Mouse (Mus musculus) limb, embryonic 11.5 days (tissue): ENCODE data around the gene Efcab6. TPM values are rescaled to one million over a fixed set of nuclear protein-coding genes. Genes with fewer than 3 reads are reported as not detected.
A peak's percentile ranks its signal among the peaks of the same experiment; 100 is the strongest.

Experiments
- ATAC-seq: fragments of 200-750 bp; cut with Nextera tagmentation; 2 replicates; pipeline ENCODE4 v1.8.0; 2017; ENCODE audit warnings: low read depth; ENCODE audit not compliant: insufficient number of reproducible peaks, low FRiP score, low TSS enrichment
- DNase-seq: peaks from one replicate; pipeline ENCODE4 v3.0.0-alpha.2; 2015; ENCODE audit warnings: low spot score
- H3K27ac ChIP-seq: fragments of 300-500 bp; sonication (generic); replicated peaks from 2 replicates; pipeline ENCODE4 v1.5.1; 2014; ENCODE audit warnings: low read depth, mild to moderate bottlenecking, low read length
- H3K27me3 ChIP-seq: fragments of 300-500 bp; sonication (generic); 2 replicates; pipeline ENCODE4 v1.6.1; 2014; ENCODE audit warnings: mild to moderate bottlenecking, low read length, mixed read lengths; ENCODE audit not compliant: control insufficient read depth, insufficient read depth
- H3K36me3 ChIP-seq: fragments of 300-500 bp; sonication (generic); 2 replicates; pipeline ENCODE4 v1.6.1; 2014; ENCODE audit warnings: mild to moderate bottlenecking, low read length, moderate library complexity, mixed read lengths; ENCODE audit not compliant: control insufficient read depth, insufficient read depth
- H3K4me1 ChIP-seq: fragments of 300-500 bp; sonication (generic); 2 replicates; pipeline ENCODE4 v1.6.1; 2014; ENCODE audit warnings: low read length, mixed read lengths; ENCODE audit not compliant: control insufficient read depth, insufficient read depth
- H3K4me2 ChIP-seq: fragments of 300-500 bp; sonication (generic); 2 replicates; pipeline ENCODE4 v1.6.1; 2014; ENCODE audit warnings: low read depth, mild to moderate bottlenecking, moderate library complexity; ENCODE audit not compliant: severe bottlenecking
- H3K4me3 ChIP-seq: fragments of 300-500 bp; sonication (generic); 2 replicates; pipeline ENCODE4 v1.5.1; 2014; ENCODE audit warnings: low read depth, low read length
- H3K9ac ChIP-seq: fragments of 300-500 bp; sonication (generic); 2 replicates; pipeline ENCODE4 v1.6.1; 2014; ENCODE audit warnings: mild to moderate bottlenecking, low read length
- H3K9me3 ChIP-seq: fragments of 300-500 bp; sonication (generic); 2 replicates; pipeline ENCODE4 v1.6.1; 2016; ENCODE audit warnings: low read length; ENCODE audit not compliant: control insufficient read depth
- WGBS: fragments of 180-500 bp; shearing (Covaris S2); extraction: QIAGEN DNeasy Blood & Tissue Kit; methylation state at CpG from one replicate; pipeline ENCODE4 v1.1.7; 2014; 5-methylcytosine and 5-hydroxymethylcytosine counted together
- polyA plus RNA-seq: library from polyadenylated mRNA; unstranded; fragments of >200 nt; fragmentation: Nextera tagmentation; extraction: Ambion mirVana; gene quantifications from 2 replicates; pipeline ENCODE4 v1.2.1, GENCODE M21; 2014

The Efcab6 gene
- polyA plus RNA-seq, 1 experiment from 2014 or later, result not detected

- H3K36me3 ChIP-seq, result no peaks in the 10 kb centered on the region
- no peak for ATAC-seq
- peaks cover 3% of the 10 kb centered on the region; the same call in 1 of the 2 replicates for H3K4me1 ChIP-seq
- H3K4me3 ChIP-seq, result no peak overlapping the region
- H3K9ac ChIP-seq, result no peak overlapping the region
- H3K27ac ChIP-seq, result no peak overlapping the region
- peak; percentile 89 for DNase-seq
- H3K9me3 ChIP-seq, result no peaks in the 10 kb centered on the region
- H3K27me3 ChIP-seq, result peaks cover 26% of the 10 kb centered on the region
- no peak overlapping the region for H3K4me2 ChIP-seq
- WGBS, result 11% methylated on average over 13 of the region's 15 CpGs
Observed at GRCm38 (mm10) chr15:84073911-84074704, 8.9 kb upstream of the Efcab6 start.

- 24% methylated on average over 8 of the region's 8 CpGs for WGBS
- H3K9ac ChIP-seq, result no peak overlapping the region
- ATAC-seq, result no peak
- no peaks in the 10 kb centered on the region for H3K36me3 ChIP-seq
- peaks cover 3% of the 10 kb centered on the region; the same call in 1 of the 2 replicates for H3K4me1 ChIP-seq
- no peaks in the 10 kb centered on the region for H3K9me3 ChIP-seq
- no peak for DNase-seq
- H3K27me3 ChIP-seq, result peaks cover 37% of the 10 kb centered on the region
- no peak overlapping the region for H3K4me3 ChIP-seq
- no peak overlapping the region for H3K4me2 ChIP-seq
- no peak overlapping the region for H3K27ac ChIP-seq
Observed at GRCm38 (mm10) chr15:84073058-84073457, 7.9 kb upstream of the Efcab6 start.

GRCm38 (mm10) chr15:84072226-84072625, 7.0 kb upstream of the Efcab6 start:
- 38% methylated on average over 7 of the region's 7 CpGs for WGBS
- H3K27me3 ChIP-seq, result peaks cover 40% of the 10 kb centered on the region

GRCm38 (mm10) chr15:84070116-84070676, 5.0 kb upstream of the Efcab6 start:
- H3K4me3 ChIP-seq, result no peak overlapping the region
- H3K27ac ChIP-seq, result no peak overlapping the region
- H3K4me1 ChIP-seq, result peaks cover 4% of the 10 kb centered on the region
- H3K4me2 ChIP-seq, result peak overlapping the region; percentile 3; the same call in 1 of the 2 replicates
- H3K9me3 ChIP-seq, result no peaks in the 10 kb centered on the region
- H3K27me3 ChIP-seq, result peaks cover 40% of the 10 kb centered on the region
- 3% methylated on average over 13 of the region's 13 CpGs for WGBS
- no peak for ATAC-seq
- peak; percentile 52 for DNase-seq
- no peaks in the 10 kb centered on the region for H3K36me3 ChIP-seq
- H3K9ac ChIP-seq, result no peak overlapping the region

More at GRCm38 (mm10) chr15:84072226-84072625, 7.0 kb upstream of the Efcab6 start:
- Histone ChIP-seq H3K4me1 (peaks cover 3% of the 10 kb centered on the region; the same call in 1 of the 2 replicates), H3K27ac (no peak overlapping the region), H3K9me3 (no peaks in the 10 kb centered on the region), H3K36me3 (no peaks in the 10 kb centered on the region), H3K9ac (no peak overlapping the region), H3K4me2 (no peak overlapping the region), H3K4me3 (no peak overlapping the region)
- DNase-seq, result peak; percentile 86
- ATAC-seq, result no peak

- Histone ChIP-seq H3K27ac (no peak overlapping the region), H3K4me1 (peaks cover 3% of the 10 kb centered on the region), H3K4me3 (no peak overlapping the region), H3K9ac (no peak overlapping the region), H3K9me3 (no peaks in the 10 kb centered on the region), H3K27me3 (peaks cover 40% of the 10 kb centered on the region), H3K36me3 (no peaks in the 10 kb centered on the region), H3K4me2 (peak overlapping the region; percentile 3; the same call in 1 of the 2 replicates)
- WGBS, result 10% methylated on average over 16 of the region's 16 CpGs
- no peak for ATAC-seq
- DNase-seq, result no peak
Observed at GRCm38 (mm10) chr15:84069455-84070050, 4.4 kb upstream of the Efcab6 start.

GRCm38 (mm10) chr15:84065701-84066100, 522 bp upstream of the Efcab6 start:
- Histone ChIP-seq H3K4me1 (peaks cover 3% of the 10 kb centered on the region; the same call in 1 of the 2 replicates), H3K27me3 (peaks cover 31% of the 10 kb centered on the region), H3K27ac (no peak overlapping the region), H3K9me3 (no peaks in the 10 kb centered on the region), H3K4me3 (no peak overlapping the region), H3K36me3 (no peaks in the 10 kb centered on the region), H3K4me2 (no peak overlapping the region), H3K9ac (no peak overlapping the region)
- WGBS, result 62% methylated on average over 4 of the region's 4 CpGs
- DNase-seq, result no peak
- ATAC-seq, result no peak

- Histone ChIP-seq H3K27ac (no peak overlapping the region), H3K9ac (no peak overlapping the region), H3K4me2 (no peak overlapping the region), H3K36me3 (no peaks in the 10 kb centered on the region), H3K4me3 (no peak overlapping the region), H3K9me3 (no peaks in the 10 kb centered on the region), H3K4me1 (no peaks in the 10 kb centered on the region), H3K27me3 (no peaks in the 10 kb centered on the region)
- DNase-seq, result no peak
- ATAC-seq, result no peak
- WGBS, result 81% methylated on average over 6 of the region's 6 CpGs
Observed at GRCm38 (mm10) chr15:84058841-84059240, 6.3 kb downstream of the Efcab6 start.

- Histone ChIP-seq H3K4me1 (no peaks in the 10 kb centered on the region), H3K27me3 (no peaks in the 10 kb centered on the region), H3K9ac (no peak overlapping the region), H3K36me3 (no peaks in the 10 kb centered on the region), H3K9me3 (no peaks in the 10 kb centered on the region), H3K27ac (no peak overlapping the region), H3K4me2 (no peak overlapping the region), H3K4me3 (no peak overlapping the region)
- DNase-seq (no peak), ATAC-seq (no peak)
- 66% methylated on average over 5 of the region's 5 CpGs for WGBS
Observed at GRCm38 (mm10) chr15:84056083-84056482, 9.1 kb downstream of the Efcab6 start.
